ENCODE assay signal across 9 mouse cellular contexts in the genomic region with DNA sequence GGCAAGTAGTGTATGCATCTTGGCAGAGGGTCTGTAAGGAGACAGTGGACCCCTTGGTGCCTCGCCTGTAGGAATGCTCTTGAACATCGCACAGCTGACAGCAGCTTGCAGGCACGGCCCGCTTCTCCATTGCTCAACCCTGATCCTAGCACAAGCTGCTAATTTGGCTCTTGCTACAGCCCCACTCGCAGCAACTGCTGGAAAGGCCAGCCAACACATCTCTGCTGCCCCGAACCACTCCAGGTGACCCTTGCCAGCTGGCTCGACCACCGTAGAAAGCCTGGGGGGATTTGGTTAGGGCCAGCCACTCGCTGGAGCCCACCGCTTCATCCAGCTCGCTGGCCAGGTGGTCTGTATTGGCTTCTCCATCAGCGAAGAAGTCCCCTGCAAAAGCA. TPM values are rescaled to one million over a fixed set of nuclear protein-coding genes. Genes with fewer than 3 reads are reported as not detected.
A peak's percentile ranks its signal among the peaks of the same experiment; 100 is the strongest.
DNase-seq lines count a peak whose midpoint lies in the region; ATAC-seq and TF ChIP-seq lines count a peak whose summit lies in the region.
"Had no signal": no experiment of that assay in that cellular context is flagged by ENCODE, and none has a peak within 500 bp of the region (broad histone marks: within the 10 kb centered on the region; RNA-seq: fewer than 3 reads in every experiment).

No protein-coding gene starts in this region.

- H3K9me3 ChIP-seq in hindbrain, embryonic 11.5 days (ENCODE audit: control insufficient read depth, low read length): no peaks in the 10 kb centered on the region
- H3K9me3 ChIP-seq in hindbrain, embryonic 14.5 days (ENCODE audit: control insufficient read depth, low read length): no peaks in the 10 kb centered on the region
- no peaks in the 10 kb centered on the region for H3K9me3 ChIP-seq in heart, postnatal 0 days (replicated peaks; ENCODE audit: control insufficient read depth, low read length)

- no peak overlapping the region for H3K27ac ChIP-seq in hindbrain, embryonic 11.5 days (ENCODE audit: low read depth, low read length)
- no peak overlapping the region for H3K27ac ChIP-seq in hindbrain, embryonic 14.5 days
- peak overlapping the region; percentile 3; the same call in 1 of the 2 replicates for H3K27ac ChIP-seq in bone marrow, adult 2 months (ENCODE audit: control insufficient read depth, insufficient read depth, low read depth, low read length, poor library complexity)
- no peak overlapping the region for H3K27ac ChIP-seq in heart, postnatal 0 days (ENCODE audit: low read depth)

- H3K4me2 ChIP-seq in hindbrain, embryonic 11.5 days (replicated peaks; ENCODE audit: low read depth, low read length): no peak overlapping the region
- H3K4me2 ChIP-seq in hindbrain, embryonic 14.5 days (replicated peaks): no peak overlapping the region
- peak overlapping the region; percentile 66 for H3K4me2 ChIP-seq in heart, postnatal 0 days (ENCODE audit: low read depth, low read length)

- no peak for ATAC-seq in hindbrain, embryonic 11.5 days (ENCODE audit: low FRiP score)
- ATAC-seq in hindbrain, embryonic 14.5 days (ENCODE audit: low FRiP score): no peak
- ATAC-seq in heart, postnatal 0 days (ENCODE audit: insufficient read depth, low read depth): no peak

- peaks cover 44% of the 10 kb centered on the region for H3K27me3 ChIP-seq in hindbrain, embryonic 11.5 days (ENCODE audit: control insufficient read depth, insufficient read depth, low read length)
- H3K27me3 ChIP-seq in hindbrain, embryonic 14.5 days (ENCODE audit: control insufficient read depth, insufficient read depth, low read length): peaks cover 60% of the 10 kb centered on the region
- H3K27me3 ChIP-seq in heart, postnatal 0 days (ENCODE audit: control insufficient read depth, insufficient read depth, low read length): peaks cover 28% of the 10 kb centered on the region

- no peak overlapping the region for H3K4me3 ChIP-seq in hindbrain, embryonic 11.5 days (ENCODE audit: low read depth, low read length)
- H3K4me3 ChIP-seq in hindbrain, embryonic 14.5 days (replicated peaks; ENCODE audit: low read length): no peak overlapping the region
- peak overlapping the region; percentile 70 for H3K4me3 ChIP-seq in bone marrow, adult 2 months (replicated peaks; ENCODE audit: control insufficient read depth, low read depth, low read length)
- H3K4me3 ChIP-seq in heart, postnatal 0 days (ENCODE audit: low read depth, low read length): peak overlapping the region; percentile 39

- H3K4me1 ChIP-seq in hindbrain, embryonic 11.5 days (replicated peaks; ENCODE audit: control insufficient read depth, insufficient read depth, low read length): peaks cover 3% of the 10 kb centered on the region; the same call in 1 of the 2 replicates
- peaks cover 11% of the 10 kb centered on the region; the same call in 1 of the 2 replicates for H3K4me1 ChIP-seq in hindbrain, embryonic 14.5 days (replicated peaks; ENCODE audit: control insufficient read depth, insufficient read depth, low read length)
- peaks cover 2% of the 10 kb centered on the region; the same call in 1 of the 2 replicates for H3K4me1 ChIP-seq in bone marrow, adult 2 months (ENCODE audit: control insufficient read depth, insufficient read depth, low read length)
- peaks cover 14% of the 10 kb centered on the region for H3K4me1 ChIP-seq in heart, postnatal 0 days (ENCODE audit: control insufficient read depth, insufficient read depth)

- peak; percentile 19 for DNase-seq in hindbrain, embryonic 11.5 days (ENCODE audit: low spot score)
- no peak for DNase-seq in hindbrain, embryonic 14.5 days (ENCODE audit: low spot score)
- DNase-seq in heart, postnatal 0 days (ENCODE audit: low spot score): no peak
- peak; percentile 52 for DNase-seq in lung, postnatal 10 days
- no peak for DNase-seq in adrenal gland, adult 18-20 months (ENCODE audit: low spot score in 2 of 2)
- no peak for DNase-seq in cerebellum, adult 11-12 months
- no peak for DNase-seq in adrenal gland, adult (ENCODE audit: inconsistent age in 2 of 2, low spot score in 1 of 2)

- WGBS in hindbrain, embryonic 11.5 days: 36% methylated on average over 12 of the region's 12 CpGs
- 38% methylated on average over 12 of the region's 12 CpGs for WGBS in hindbrain, embryonic 14.5 days
- 45% methylated on average over 12 of the region's 12 CpGs for WGBS in bone marrow, adult 2 months
- WGBS in heart, postnatal 0 days: 27% methylated on average over 12 of the region's 12 CpGs

- no peak for TF ChIP-seq POLR2A in bone marrow, adult 2 months (IDR thresholded peaks at IDR 0.05; ENCODE audit: borderline replicate concordance, control insufficient read depth, low read depth, low read length)

- no peaks in the 10 kb centered on the region for H3K36me3 ChIP-seq in hindbrain, embryonic 11.5 days (ENCODE audit: control insufficient read depth, insufficient read depth, low read length)
- H3K36me3 ChIP-seq in hindbrain, embryonic 14.5 days (replicated peaks; ENCODE audit: control insufficient read depth, insufficient read depth): no peaks in the 10 kb centered on the region
- no peaks in the 10 kb centered on the region for H3K36me3 ChIP-seq in heart, postnatal 0 days (replicated peaks; ENCODE audit: control insufficient read depth, insufficient read depth, low read length)

- no peak overlapping the region for H3K9ac ChIP-seq in hindbrain, embryonic 11.5 days (ENCODE audit: low read depth, low read length)
- no peak overlapping the region for H3K9ac ChIP-seq in hindbrain, embryonic 14.5 days
- no peak overlapping the region for H3K9ac ChIP-seq in heart, postnatal 0 days (replicated peaks; ENCODE audit: low read depth, low read length)

- TF ChIP-seq CTCF in bone marrow, adult 2 months (IDR thresholded peaks at IDR 0.05; ENCODE audit: control insufficient read depth, insufficient read depth, low read length): no peak
- TF ChIP-seq CTCF in heart, postnatal 0 days (IDR thresholded peaks at IDR 0.05; ENCODE audit: low read depth): no peak

- no peak for TF ChIP-seq EP300 in heart, postnatal 0 days (IDR thresholded peaks at IDR 0.05; ENCODE audit: low read depth)

RNA-seq across cellular contexts. Expression of a gene that starts 0.6 kb away (rescaled TPM):
- not detected in 2 replicates for polyA plus RNA-seq in hindbrain, embryonic 11.5 days (2014; fragmentation: Nextera tagmentation; extraction: Ambion mirVana)
- 0.34 and 0.48 TPM in 2 replicates for polyA plus RNA-seq in hindbrain, embryonic 14.5 days (2014; fragmentation: Nextera tagmentation; extraction: Ambion mirVana)
- polyA plus RNA-seq in bone marrow, adult 2 months (2011; ENCODE audit: insufficient read depth, insufficient read length, low replicate concordance, missing spikeins): 2.4 and 7.7 TPM in 2 replicates
- 3.9 and 5.6 TPM in 2 replicates for total RNA-seq in heart, postnatal 0 days (2014; rRNA removed; ENCODE audit: low replicate concordance)
- 2.6 and 3.6 TPM in 2 replicates for polyA plus RNA-seq in heart, postnatal 0 days (2015; fragmentation: Nextera tagmentation; extraction: Ambion mirVana)
- 1 to 10 TPM; 1.7 to 1.9 TPM for total RNA-seq in adrenal gland, adult 18-20 months (2021)

RNA-seq across cellular contexts. Expression of a gene that starts 1.9 kb away (rescaled TPM):
- polyA plus RNA-seq in hindbrain, embryonic 11.5 days (2014; fragmentation: Nextera tagmentation; extraction: Ambion mirVana): 0.48 TPM in 1 of 2 replicates, not detected in the other
- 1.6 and 4.7 TPM in 2 replicates for polyA plus RNA-seq in hindbrain, embryonic 14.5 days (2014; fragmentation: Nextera tagmentation; extraction: Ambion mirVana)
- not detected in 2 replicates for polyA plus RNA-seq in bone marrow, adult 2 months (2011; ENCODE audit: insufficient read depth, insufficient read length, low replicate concordance, missing spikeins)
- not detected in 2 replicates for total RNA-seq in heart, postnatal 0 days (2014; rRNA removed; ENCODE audit: low replicate concordance)
- not detected in 2 replicates for polyA plus RNA-seq in heart, postnatal 0 days (2015; fragmentation: Nextera tagmentation; extraction: Ambion mirVana)
- not detected for total RNA-seq in adrenal gland, adult 18-20 months (2021)
- total RNA-seq: layer of hippocampus, postnatal 10 days had no signal

RNA-seq across cellular contexts. Expression of a gene that starts 21.7 kb away (rescaled TPM):
- polyA plus RNA-seq in hindbrain, embryonic 11.5 days (2014; fragmentation: Nextera tagmentation; extraction: Ambion mirVana): 3.3 and 3.5 TPM in 2 replicates
- polyA plus RNA-seq in hindbrain, embryonic 14.5 days (2014; fragmentation: Nextera tagmentation; extraction: Ambion mirVana): 3.7 and 5.5 TPM in 2 replicates
- 2.7 TPM in 1 of 2 replicates, not detected in the other for polyA plus RNA-seq in bone marrow, adult 2 months (2011; ENCODE audit: insufficient read depth, insufficient read length, low replicate concordance, missing spikeins)
- total RNA-seq in heart, postnatal 0 days (2014; rRNA removed; ENCODE audit: low replicate concordance): not detected in 2 replicates
- polyA plus RNA-seq in heart, postnatal 0 days (2015; fragmentation: Nextera tagmentation; extraction: Ambion mirVana): 0.33 and 0.41 TPM in 2 replicates
- under 1 TPM; 0.33 to 0.38 TPM for total RNA-seq in adrenal gland, adult 18-20 months (2021)

RNA-seq across cellular contexts. Expression of a gene that starts 22.0 kb away (rescaled TPM):
- 2.0 and 2.2 TPM in 2 replicates for polyA plus RNA-seq in hindbrain, embryonic 11.5 days (2014; fragmentation: Nextera tagmentation; extraction: Ambion mirVana)
- 2.1 and 2.7 TPM in 2 replicates for polyA plus RNA-seq in hindbrain, embryonic 14.5 days (2014; fragmentation: Nextera tagmentation; extraction: Ambion mirVana)
- 1.3 and 1.4 TPM in 2 replicates for polyA plus RNA-seq in bone marrow, adult 2 months (2011; ENCODE audit: insufficient read depth, insufficient read length, low replicate concordance, missing spikeins)
- 1.3 and 3.8 TPM in 2 replicates for total RNA-seq in heart, postnatal 0 days (2014; rRNA removed; ENCODE audit: low replicate concordance)
- polyA plus RNA-seq in heart, postnatal 0 days (2015; fragmentation: Nextera tagmentation; extraction: Ambion mirVana): 1.0 and 1.7 TPM in 2 replicates
- total RNA-seq in adrenal gland, adult 18-20 months (2021): 1 to 10 TPM; 2.5 to 2.6 TPM

RNA-seq across cellular contexts. Expression of a gene that starts 23.7 kb away (rescaled TPM):
- 5.5 and 8.8 TPM in 2 replicates for polyA plus RNA-seq in hindbrain, embryonic 11.5 days (2014; fragmentation: Nextera tagmentation; extraction: Ambion mirVana)
- 11.0 and 11.5 TPM in 2 replicates for polyA plus RNA-seq in hindbrain, embryonic 14.5 days (2014; fragmentation: Nextera tagmentation; extraction: Ambion mirVana)
- polyA plus RNA-seq in bone marrow, adult 2 months (2011; ENCODE audit: insufficient read depth, insufficient read length, low replicate concordance, missing spikeins): 12.2 and 20.7 TPM in 2 replicates
- 11.7 and 15.3 TPM in 2 replicates for total RNA-seq in heart, postnatal 0 days (2014; rRNA removed; ENCODE audit: low replicate concordance)
- 2.3 and 2.4 TPM in 2 replicates for polyA plus RNA-seq in heart, postnatal 0 days (2015; fragmentation: Nextera tagmentation; extraction: Ambion mirVana)
- total RNA-seq in adrenal gland, adult 18-20 months (2021): 10 to 100 TPM; 17.1 to 20.3 TPM

Comparison
In these comparisons a context has a peak if more than half of its experiments do, and no peak if none do; other contexts are left out.
1. DNase-seq: peak in hindbrain, embryonic 11.5 days (single experiment) and lung, postnatal 10 days (single experiment); none in hindbrain, embryonic 14.5 days (single experiment), heart, postnatal 0 days (single experiment), adrenal gland, adult 18-20 months (0 of 2), cerebellum, adult 11-12 months (single experiment) and adrenal gland, adult (0 of 2).
2. H3K4me3 ChIP-seq: peak in bone marrow, adult 2 months (single experiment) and heart, postnatal 0 days (single experiment); none in hindbrain, embryonic 11.5 days (single experiment) and hindbrain, embryonic 14.5 days (single experiment).